Mouse (Mus musculus) megakaryocyte-erythroid progenitor cell, adult 5 weeks (primary cell): ENCODE data around the gene Dmrtb1. TPM values are rescaled to one million over a fixed set of nuclear protein-coding genes. Genes with fewer than 3 reads are reported as not detected.

Source experiments
- polyA plus RNA-seq: library from polyadenylated mRNA; stranded (reverse); fragments of >175 nt; gene quantifications from 2 replicates; pipeline ENCODE4 v1.2.3, GENCODE M21; 2012

Gene Dmrtb1
- polyA plus RNA-seq: 0.06 and 0.26 TPM in 2 replicates

GRCm38 (mm10) chr4:107684130-107684529 lies at the start of gene Dmrtb1:
TSS of gene Dmrtb1 (minus strand) at chr4:107684230.

Other genes with a start within 250 kb of the Dmrtb1 start
- gene Glis1, start 249.6 kb downstream of the Dmrtb1 start, polyA plus RNA-seq: 0.56 and 1.2 TPM in 2 replicates
- 16.3 and 18.5 TPM in 2 replicates for gene Lrp8, start 118.0 kb upstream of the Dmrtb1 start, polyA plus RNA-seq
- gene Magoh, start 195.5 kb upstream of the Dmrtb1 start, polyA plus RNA-seq: 5.9 and 8.4 TPM in 2 replicates
- gene 0610037L13Rik, start 205.6 kb upstream of the Dmrtb1 start, polyA plus RNA-seq: 4.6 and 5.3 TPM in 2 replicates
- 31.7 and 57.5 TPM in 2 replicates for gene Cpt2, start 239.4 kb upstream of the Dmrtb1 start, polyA plus RNA-seq